Mouse (Mus musculus) heart, adult 2 months (tissue): ENCODE data around the gene Anapc4.

Experiments used
- CTCF ChIP-seq: fragments of 200-600 bp; IDR thresholded peaks from 2 replicates; pipeline ENCODE4 v1.8.1; 2022; ENCODE audit warnings: antibody characterized with exemption, mild to moderate bottlenecking, moderate library complexity
- EP300 ChIP-seq: fragments of 200-500 bp; IDR thresholded peaks from 2 replicates; pipeline ENCODE4 v1.6.1; 2011; ENCODE audit warnings: low read depth, low read length, control low read depth; ENCODE audit not compliant: insufficient read depth
- POLR2A ChIP-seq: fragments of 200-500 bp; IDR thresholded peaks from 2 replicates; pipeline ENCODE4 v1.6.1; 2011; ENCODE audit warnings: mild to moderate bottlenecking, low read depth, low read length, control low read depth; ENCODE audit not compliant: insufficient read depth

GRCm38 (mm10) chr5:52868918-52869703, 35.3 kb downstream of the Anapc4 start:
- TF ChIP-seq POLR2A: no peak
- no peak for TF ChIP-seq CTCF
- no peak for TF ChIP-seq EP300
